Mouse (Mus musculus) gastrocnemius, postnatal 14 days (tissue): ENCODE results near the gene Ablim2. TPM values are rescaled to one million over a fixed set of nuclear protein-coding genes. Genes with fewer than 3 reads are reported as not detected.

Source experiments
- DNase-seq: peaks from one replicate; pipeline ENCODE4 v3.0.0; 2021; ENCODE audit warnings: mixed read lengths
- intact Hi-C: fragments of 180-260 bp; cut with DNase I; formaldehyde crosslinking; loops from one replicate; pipeline ENCODE4 v1.15.1; 2025; ENCODE audit warnings: low total_unique reads
- total RNA-seq, 2 experiments: library from RNA; stranded (reverse); gene quantifications; 2 replicates each; pipeline ENCODE4 v1.2.3; 2021

Ablim2 gene
- total RNA-seq, 2 experiments from 2014 or later: 36.0 to 41.7 TPM

DNA sequence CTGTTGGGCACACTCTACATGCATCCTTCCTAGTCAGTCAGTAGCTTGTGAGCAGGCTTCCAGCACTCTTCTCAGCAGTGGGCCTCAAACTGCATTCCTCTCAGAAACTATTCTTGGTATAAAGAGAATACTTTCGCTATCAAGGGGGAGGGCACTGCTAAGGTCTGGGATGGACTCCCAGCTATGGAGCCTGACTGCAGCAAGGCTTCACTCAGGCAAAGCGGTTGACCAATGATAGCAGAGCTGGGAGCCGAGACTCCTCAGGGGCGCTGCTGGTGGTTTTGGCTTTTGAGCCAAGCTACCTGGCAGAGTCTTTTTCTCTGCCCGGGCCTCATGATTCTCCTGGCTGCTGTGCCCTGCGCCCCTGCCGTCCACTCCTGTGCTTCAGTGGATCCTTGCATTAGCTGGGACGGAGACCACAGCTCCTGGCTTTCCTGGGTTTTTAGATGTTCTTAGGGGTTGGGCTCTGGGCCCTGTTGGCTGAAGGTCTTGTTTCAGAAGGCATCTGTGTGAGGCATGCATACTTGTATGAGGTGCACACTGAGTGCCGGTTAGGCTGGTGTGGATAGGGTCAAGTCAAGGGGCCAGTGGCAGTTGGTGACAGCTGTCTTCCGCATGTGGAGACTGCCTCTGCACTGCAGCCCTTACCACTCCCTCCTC is 164.0 kb downstream of the Ablim2 start:
- intact Hi-C loops: no loop called here

DNA sequence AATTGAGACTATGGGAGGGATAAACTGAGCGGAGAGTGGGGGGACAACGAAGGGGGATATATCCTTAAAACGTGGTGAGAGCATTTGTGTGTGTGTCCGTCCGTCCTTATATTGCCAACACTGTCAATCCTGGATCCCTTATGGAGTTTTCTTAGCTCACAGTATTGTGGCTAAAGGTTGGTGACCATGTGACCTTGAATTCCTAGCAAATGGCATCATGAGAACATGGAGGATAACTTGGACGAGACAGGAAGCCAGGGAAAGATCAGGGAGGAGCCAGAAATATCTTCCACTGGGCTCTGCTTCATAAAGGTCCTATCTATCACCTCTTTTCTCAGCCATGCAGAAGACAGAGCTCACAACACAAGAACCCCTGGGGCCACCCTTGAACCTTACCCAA is 165.8 kb downstream of the Ablim2 start:
- intact Hi-C loops: no loop called here

More for the DNA sequence above, 164.0 kb downstream of the Ablim2 start:
- DNase-seq: peak; percentile 54

DNA sequence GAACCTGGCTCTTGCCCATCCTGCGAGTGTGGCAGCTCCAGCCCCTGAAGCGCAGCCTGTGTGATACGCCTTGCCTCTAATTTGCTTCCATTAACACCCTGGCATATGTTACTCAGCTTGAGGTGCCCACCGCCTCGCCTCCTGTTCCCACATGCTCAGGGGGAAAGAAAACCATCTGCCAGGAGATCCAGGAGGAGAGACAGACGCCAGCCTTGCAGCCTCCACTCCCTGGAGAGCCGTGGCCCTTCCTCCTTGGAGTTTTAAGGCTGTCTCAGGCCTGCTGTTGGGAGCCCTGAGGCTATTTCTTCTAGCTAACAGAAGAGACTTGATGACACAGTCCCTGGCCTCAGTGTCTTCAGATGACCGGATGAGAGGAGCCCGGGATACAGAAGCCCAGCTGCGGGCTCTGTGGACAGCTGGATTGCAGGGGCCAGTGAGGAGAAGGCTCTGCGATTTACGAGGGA is 167.5 kb downstream of the Ablim2 start:
- intact Hi-C loops: no loop called here
- DNase-seq: peak; percentile 61

More for the DNA sequence above, 165.8 kb downstream of the Ablim2 start:
- DNase-seq: no peak

DNA sequence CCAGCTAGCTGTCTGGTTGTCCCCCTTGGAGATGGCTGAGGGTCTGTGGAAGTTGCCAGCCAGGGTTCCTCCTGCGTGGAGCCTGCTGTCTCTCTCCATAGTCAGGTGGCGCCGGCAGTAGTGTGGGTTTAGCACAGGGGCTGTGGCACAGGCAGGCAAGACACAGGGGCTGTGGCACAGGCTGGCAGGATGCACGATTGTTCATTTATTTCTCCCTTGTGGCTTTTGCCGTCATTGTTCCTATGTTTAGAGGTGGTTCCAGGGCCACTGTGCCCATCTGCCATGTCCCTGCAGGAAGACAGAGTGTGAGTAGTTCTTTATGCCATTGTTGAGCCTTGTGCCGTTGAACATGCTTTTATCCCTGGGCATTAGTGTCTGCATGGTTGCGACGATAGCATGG is 168.8 kb downstream of the Ablim2 start:
- DNase-seq: no peak
- intact Hi-C loops: no loop called here

DNA sequence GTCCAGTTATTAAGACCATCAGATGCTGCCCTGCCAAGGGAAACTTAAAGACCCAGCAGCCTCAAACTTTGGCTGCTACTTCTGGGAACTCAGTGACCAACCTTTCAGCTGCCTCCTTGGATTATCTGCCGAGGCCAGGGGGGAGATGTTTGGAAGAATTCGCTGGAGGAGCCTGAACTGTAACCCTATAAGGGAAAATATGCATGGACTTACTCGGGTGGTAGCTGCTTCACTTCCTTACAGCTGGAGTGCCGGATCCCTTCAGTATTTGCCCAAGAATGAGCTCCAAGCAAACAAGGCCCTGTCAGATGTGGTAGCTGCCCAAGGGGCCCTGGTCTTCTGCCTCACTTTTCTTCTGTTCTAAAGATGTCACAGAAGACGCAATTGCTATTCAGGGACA is 173.6 kb downstream of the Ablim2 start:
- no peak for DNase-seq
- intact Hi-C loops: loop anchor here (5.0 kb wide), 1 partner anchor 39 kb away; the partner anchor contains the start of gene Afap1

DNA sequence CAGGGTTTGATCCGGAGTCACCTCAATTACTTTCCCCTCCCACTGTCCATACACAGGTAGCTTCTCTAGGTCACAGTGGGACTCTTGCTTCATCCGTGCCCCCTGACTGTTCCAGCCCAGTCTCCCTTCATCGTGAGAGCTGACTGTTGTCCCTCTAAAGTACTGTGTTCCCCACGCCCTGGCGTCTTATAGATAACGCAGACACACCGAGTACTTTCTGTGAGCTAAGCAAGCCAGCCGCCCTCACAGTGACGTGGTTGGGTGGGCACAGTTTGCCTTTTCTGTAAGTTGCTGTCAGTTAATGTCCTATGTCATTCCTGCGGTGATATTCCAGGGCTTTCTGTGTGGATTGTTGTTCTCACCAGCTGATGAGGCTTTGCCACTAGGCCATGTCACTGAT is 175.4 kb downstream of the Ablim2 start:
- intact Hi-C loops: loop anchor here (5.0 kb wide), 1 partner anchor 41 kb away; the partner anchor contains the start of gene Afap1
- no peak for DNase-seq

Other genes with a start within 250 kb of the Ablim2 start
- gene Cpz, start 232.2 kb upstream of the Ablim2 start, total RNA-seq: 10 to 100 TPM; 12.5 to 14.5 TPM
- gene Trmt44, start 182.8 kb upstream of the Ablim2 start, total RNA-seq: 1 to 10 TPM; 1.5 to 1.8 TPM
- 10 to 100 TPM; 12.0 to 12.9 TPM for gene Acox3, start 174.8 kb upstream of the Ablim2 start, total RNA-seq
- gene Htra3, start 78.1 kb upstream of the Ablim2 start, total RNA-seq: 10 to 100 TPM; 49.9 to 54.6 TPM
- gene Sh3tc1, start 17.9 kb upstream of the Ablim2 start, total RNA-seq: 1 to 10 TPM; 3.9 to 4.4 TPM
- gene Afap1, start 135.4 kb downstream of the Ablim2 start, total RNA-seq: 10 to 100 TPM; 11.0 to 14.5 TPM